Mouse (Mus musculus) heart, embryonic 14.5 days (tissue): ENCODE measurements at regions not wholly inside any gene's neighbourhood (a gene's known extent, or its start where the extent isn't known, plus 50 kb on each side); places are given as distances from the start of the nearest gene placed in this dataset.

Source experiments
- ATAC-seq: fragments of 200-750 bp; cut with Nextera tagmentation; 2 replicates; pipeline ENCODE4 v1.8.0; 2017; ENCODE audit warnings: low read depth, moderate TSS enrichment; ENCODE audit not compliant: insufficient number of reproducible peaks, insufficient read depth, low FRiP score
- H3K27ac ChIP-seq, 2 experiments: fragments of 200-500 bp in 1 of 2; fragments of 300-500 bp in 1 of 2; sonication (generic) in 1 of 2; replicated peaks in 1 of 2; 2 replicates each; pipeline ENCODE4 v1.5.1; 2012 to 2014; ENCODE audit warnings: low read depth in 2 of 2, low read length in 2 of 2, control low read depth in 1 of 2, mild to moderate bottlenecking in 1 of 2, mixed read lengths in 1 of 2; ENCODE audit not compliant: control insufficient read depth in 1 of 2, insufficient read depth in 1 of 2
- H3K27me3 ChIP-seq: fragments of 300-500 bp; sonication (generic); 2 replicates; pipeline ENCODE4 v1.6.1; 2014; ENCODE audit warnings: mild to moderate bottlenecking, low read length, control low read depth; ENCODE audit not compliant: control insufficient read depth, insufficient read depth
- H3K36me3 ChIP-seq: fragments of 300-500 bp; sonication (generic); 2 replicates; pipeline ENCODE4 v1.6.1; 2014; ENCODE audit warnings: mild to moderate bottlenecking, control low read depth, low read length, mixed read lengths; ENCODE audit not compliant: control insufficient read depth, insufficient read depth
- H3K4me1 ChIP-seq, 2 experiments: fragments of 200-500 bp in 1 of 2; fragments of 300-500 bp in 1 of 2; sonication (generic) in 1 of 2; 2 replicates each; pipeline ENCODE4 v1.6.1; 2012 to 2014; ENCODE audit warnings: low read length in 2 of 2, control low read depth in 1 of 2, mixed read lengths in 1 of 2; ENCODE audit not compliant: control insufficient read depth in 2 of 2, insufficient read depth in 2 of 2
- H3K4me2 ChIP-seq: fragments of 300-500 bp; sonication (generic); 2 replicates; pipeline ENCODE4 v1.6.1; 2014; ENCODE audit warnings: mild to moderate bottlenecking, low read length
- H3K4me3 ChIP-seq, 2 experiments: fragments of 200-500 bp in 1 of 2; fragments of 300-500 bp in 1 of 2; sonication (generic) in 1 of 2; 2 replicates each; pipeline ENCODE4 v1.5.1; 2012 to 2014; ENCODE audit warnings: low read length in 2 of 2, mild to moderate bottlenecking in 2 of 2, control low read depth in 1 of 2, low read depth in 1 of 2, moderate library complexity in 1 of 2; ENCODE audit not compliant: control insufficient read depth in 1 of 2, insufficient read depth in 1 of 2
- H3K9ac ChIP-seq: fragments of 300-500 bp; sonication (generic); 2 replicates; pipeline ENCODE4 v1.6.1; 2014; ENCODE audit warnings: mild to moderate bottlenecking, low read length
- H3K9me3 ChIP-seq: fragments of 300-500 bp; sonication (generic); 2 replicates; pipeline ENCODE4 v1.6.1; 2016; ENCODE audit warnings: low read length, control low read depth; ENCODE audit not compliant: control insufficient read depth
- whole genome bisulfite sequencing: fragments of 180-500 bp; shearing (Covaris S2); extraction: QIAGEN DNeasy Blood & Tissue Kit; methylation state at CpG from one replicate; pipeline ENCODE4 v1.1.7; 2014; 5-methylcytosine and 5-hydroxymethylcytosine counted together

- Histone ChIP-seq H3K27ac (no peak overlapping the region), H3K4me1 (no peaks in the 10 kb centered on the region), H3K36me3 (no peaks in the 10 kb centered on the region), H3K9ac (no peak overlapping the region), H3K9me3 (no peaks in the 10 kb centered on the region), H3K4me2 (no peak overlapping the region), H3K27me3 (no peaks in the 10 kb centered on the region), H3K4me3 (no peak overlapping the region)
- no peak for ATAC-seq
- 87% methylated on average over 5 of the region's 5 CpGs for WGBS
Observed at GRCm38 (mm10) chr3:99657617-99658016, 227.6 kb upstream of the Spag17 start.

GRCm38 (mm10) chr3:99663783-99664182 is 221.4 kb upstream of the Spag17 start:
- H3K4me3 ChIP-seq = no peak overlapping the region
- ATAC-seq = no peak
- H3K36me3 ChIP-seq = no peaks in the 10 kb centered on the region
- no peak overlapping the region for H3K4me2 ChIP-seq
- H3K9ac ChIP-seq = no peak overlapping the region
- no peaks in the 10 kb centered on the region for H3K27me3 ChIP-seq
- no peaks in the 10 kb centered on the region for H3K4me1 ChIP-seq
- 78% methylated on average over 6 of the region's 6 CpGs for WGBS
- H3K27ac ChIP-seq = no peak overlapping the region
- H3K9me3 ChIP-seq = no peaks in the 10 kb centered on the region

- no peak overlapping the region for H3K4me3 ChIP-seq
- H3K36me3 ChIP-seq = no peaks in the 10 kb centered on the region
- no peaks in the 10 kb centered on the region for H3K9me3 ChIP-seq
- no peak overlapping the region for H3K9ac ChIP-seq
- no peak overlapping the region for H3K4me2 ChIP-seq
- WGBS = 74% methylated on average over 5 of the region's 5 CpGs
- ATAC-seq = no peak
- H3K27ac ChIP-seq = no peak overlapping the region
- no peaks in the 10 kb centered on the region for H3K27me3 ChIP-seq
- H3K4me1 ChIP-seq = no peaks in the 10 kb centered on the region
Observed at GRCm38 (mm10) chr3:99665363-99665762, 219.8 kb upstream of the Spag17 start.

- Histone ChIP-seq H3K27me3 (no peaks in the 10 kb centered on the region), H3K4me1 (no peaks in the 10 kb centered on the region), H3K9ac (no peak overlapping the region), H3K27ac (no peak overlapping the region), H3K4me2 (no peak overlapping the region), H3K9me3 (no peaks in the 10 kb centered on the region), H3K36me3 (no peaks in the 10 kb centered on the region), H3K4me3 (no peak overlapping the region)
- no peak for ATAC-seq
- 54% methylated on average over 10 of the region's 10 CpGs for WGBS
Observed at GRCm38 (mm10) chr3:99665902-99666768, 219.1 kb upstream of the Spag17 start.

DNA sequence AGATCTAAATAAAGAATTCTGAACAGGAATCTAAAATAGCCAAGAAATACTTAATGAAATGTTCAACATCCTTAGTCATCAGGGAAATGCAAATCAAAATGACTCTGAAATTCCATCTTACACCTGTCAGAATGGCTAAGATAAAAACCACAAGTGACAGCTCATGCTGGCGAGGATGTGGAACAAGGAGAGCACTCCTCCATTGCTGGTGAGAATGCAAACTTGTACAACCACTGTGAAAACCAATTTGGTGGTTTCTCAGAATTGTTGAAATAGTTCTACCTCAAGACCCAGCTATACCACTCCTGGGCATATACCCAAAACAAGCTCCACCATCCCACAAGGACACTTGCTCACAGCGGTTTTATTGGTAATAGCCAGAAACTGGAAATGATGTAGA is 211.1 kb upstream of the Spag17 start:
- Histone ChIP-seq H3K4me1 (no peaks in the 10 kb centered on the region), H3K9ac (no peak overlapping the region), H3K9me3 (no peaks in the 10 kb centered on the region), H3K4me3 (no peak overlapping the region), H3K4me2 (no peak overlapping the region), H3K27ac (no peak overlapping the region), H3K36me3 (no peaks in the 10 kb centered on the region), H3K27me3 (no peaks in the 10 kb centered on the region)
- WGBS = 69% methylated on average over 2 of the region's 2 CpGs
- ATAC-seq = no peak

- H3K4me3 ChIP-seq = no peak overlapping the region
- ATAC-seq = no peak
- H3K36me3 ChIP-seq = no peaks in the 10 kb centered on the region
- 79% methylated on average over 4 of the region's 4 CpGs for WGBS
- H3K27ac ChIP-seq = no peak overlapping the region
- no peaks in the 10 kb centered on the region for H3K4me1 ChIP-seq
- no peaks in the 10 kb centered on the region for H3K27me3 ChIP-seq
- no peaks in the 10 kb centered on the region for H3K9me3 ChIP-seq
- H3K9ac ChIP-seq = no peak overlapping the region
- no peak overlapping the region for H3K4me2 ChIP-seq
Observed at GRCm38 (mm10) chr3:99709506-99709905, 175.7 kb upstream of the Spag17 start.

- Histone ChIP-seq H3K4me2 (no peak overlapping the region), H3K9ac (no peak overlapping the region), H3K27ac (no peak overlapping the region), H3K27me3 (no peaks in the 10 kb centered on the region), H3K9me3 (no peaks in the 10 kb centered on the region), H3K4me1 (no peaks in the 10 kb centered on the region), H3K36me3 (no peaks in the 10 kb centered on the region), H3K4me3 (no peak overlapping the region)
- no peak for ATAC-seq
- WGBS = 59% methylated on average over 4 of the region's 4 CpGs
Observed at GRCm38 (mm10) chr3:99716381-99716780, 168.8 kb upstream of the Spag17 start.
